Mouse (Mus musculus): ENCODE measurements at regions not wholly inside any gene's neighbourhood (a gene's known extent, or its start where the extent isn't known, plus 50 kb on each side); places are given as distances from the start of the nearest gene placed in this dataset.

GRCm38 (mm10) chr7:135798441-135798840 lies 82.3 kb upstream of the Mki67 start:
- Histone ChIP-seq H3K9me3 (replicated peaks) (no peaks in the 10 kb centered on the region), H3K4me2 (no peak overlapping the region), H3K36me3 (no peaks in the 10 kb centered on the region), H3K4me1 (peaks cover 8% of the 10 kb centered on the region), H3K9ac (no peak overlapping the region), H3K27ac (no peak overlapping the region), H3K27me3 (replicated peaks) (peaks cover 43% of the 10 kb centered on the region), H3K4me3 (no peak overlapping the region)
- ATAC-seq = no peak
- 29% methylated on average over 2 of the region's 2 CpGs for WGBS (ENCODE audit: insufficient replicate concordance)

- ATAC-seq = no peak
- Histone ChIP-seq H3K9ac (no peak overlapping the region), H3K4me1 (peaks cover 12% of the 10 kb centered on the region), H3K27ac (no peak overlapping the region), H3K4me2 (no peak overlapping the region), H3K9me3 (replicated peaks) (no peaks in the 10 kb centered on the region), H3K36me3 (no peaks in the 10 kb centered on the region), H3K27me3 (replicated peaks) (peaks cover 7% of the 10 kb centered on the region), H3K4me3 (no peak overlapping the region)
- 76% methylated on average over 15 of the region's 15 CpGs for WGBS (ENCODE audit: insufficient replicate concordance)
Observed at GRCm38 (mm10) chr7:135802598-135803121, 86.5 kb upstream of the Mki67 start.

- no peak overlapping the region for H3K27ac ChIP-seq
- peaks cover 7% of the 10 kb centered on the region for H3K27me3 ChIP-seq (replicated peaks)
- H3K4me1 ChIP-seq = peaks cover 33% of the 10 kb centered on the region
- no peaks in the 10 kb centered on the region for H3K36me3 ChIP-seq
- H3K9ac ChIP-seq = no peak overlapping the region
- no peak overlapping the region for H3K4me3 ChIP-seq
- no peak for ATAC-seq
- H3K4me2 ChIP-seq = no peak overlapping the region
- 26% methylated on average over 7 of the region's 7 CpGs for WGBS (ENCODE audit: insufficient replicate concordance)
- H3K9me3 ChIP-seq (replicated peaks) = no peaks in the 10 kb centered on the region
Observed at GRCm38 (mm10) chr7:135804730-135805129, 88.6 kb upstream of the Mki67 start.

- Histone ChIP-seq H3K36me3 (no peaks in the 10 kb centered on the region), H3K4me3 (no peak overlapping the region), H3K9me3 (replicated peaks) (no peaks in the 10 kb centered on the region), H3K27ac (no peak overlapping the region), H3K4me1 (peaks cover 47% of the 10 kb centered on the region), H3K9ac (no peak overlapping the region), H3K27me3 (replicated peaks) (peaks cover 8% of the 10 kb centered on the region), H3K4me2 (no peak overlapping the region)
- no peak for ATAC-seq
- WGBS (ENCODE audit: insufficient replicate concordance) = 66% methylated on average over 8 of the region's 8 CpGs
Observed at GRCm38 (mm10) chr7:135806139-135806538, 90.0 kb upstream of the Mki67 start.

GRCm38 (mm10) chr7:135806673-135807072 lies 90.5 kb upstream of the Mki67 start:
- Histone ChIP-seq H3K9ac (no peak overlapping the region), H3K9me3 (replicated peaks) (no peaks in the 10 kb centered on the region), H3K36me3 (no peaks in the 10 kb centered on the region), H3K4me1 (peaks cover 52% of the 10 kb centered on the region), H3K27me3 (replicated peaks) (peaks cover 11% of the 10 kb centered on the region), H3K27ac (no peak overlapping the region), H3K4me3 (no peak overlapping the region), H3K4me2 (no peak overlapping the region)
- 85% methylated on average over 7 of the region's 7 CpGs for WGBS (ENCODE audit: insufficient replicate concordance)
- no peak for ATAC-seq

GRCm38 (mm10) chr7:135809167-135809566 lies 93.0 kb upstream of the Mki67 start:
- Histone ChIP-seq H3K4me3 (0 out of 2 replicates have a peak overlapping the region, but pooled peaks have one; percentile 12), H3K27ac (peak overlapping the region; percentile 65; the same call in 1 of the 2 replicates), H3K4me2 (peak overlapping the region; percentile 56), H3K27me3 (replicated peaks) (0 out of 2 replicates have a peak, but pooled peaks cover 4% of the 10 kb centered on the region), H3K36me3 (no peaks in the 10 kb centered on the region), H3K9me3 (replicated peaks) (no peaks in the 10 kb centered on the region), H3K4me1 (peaks cover 72% of the 10 kb centered on the region), H3K9ac (peak overlapping the region; percentile 58)
- ATAC-seq = no peak
- 36% methylated on average over 10 of the region's 10 CpGs for WGBS (ENCODE audit: insufficient replicate concordance)

- Histone ChIP-seq H3K4me2 (peak overlapping the region; percentile 56), H3K27me3 (replicated peaks) (0 out of 2 replicates have a peak, but pooled peaks cover 4% of the 10 kb centered on the region), H3K4me1 (peaks cover 73% of the 10 kb centered on the region), H3K4me3 (0 out of 2 replicates have a peak overlapping the region, but pooled peaks have one; percentile 12), H3K36me3 (no peaks in the 10 kb centered on the region), H3K27ac (peak overlapping the region; percentile 65), H3K9ac (peak overlapping the region; percentile 58), H3K9me3 (replicated peaks) (no peaks in the 10 kb centered on the region)
- WGBS (ENCODE audit: insufficient replicate concordance) = 20% methylated on average over 12 of the region's 12 CpGs
- ATAC-seq = peak; percentile 41
Observed at GRCm38 (mm10) chr7:135809751-135810379, 93.7 kb upstream of the Mki67 start.

GRCm38 (mm10) chr7:135810971-135811370 lies 94.8 kb upstream of the Mki67 start:
- 88% methylated on average over 9 of the region's 9 CpGs for WGBS (ENCODE audit: insufficient replicate concordance)
- Histone ChIP-seq H3K9me3 (replicated peaks) (no peaks in the 10 kb centered on the region), H3K4me3 (no peak overlapping the region), H3K36me3 (no peaks in the 10 kb centered on the region), H3K27me3 (replicated peaks) (0 out of 2 replicates have a peak, but pooled peaks cover 4% of the 10 kb centered on the region), H3K4me1 (peaks cover 82% of the 10 kb centered on the region), H3K9ac (no peak overlapping the region), H3K4me2 (no peak overlapping the region), H3K27ac (peak overlapping the region; percentile 65)
- ATAC-seq = no peak

- Histone ChIP-seq H3K27ac (peak overlapping the region; percentile 91), H3K9ac (peak overlapping the region; percentile 53)
Observed at GRCm38 (mm10) chr7:135813616-135814015, 97.5 kb upstream of the Mki67 start.

GRCm38 (mm10) chr7:135816191-135816590 lies 100.0 kb upstream of the Mki67 start:
- Histone ChIP-seq H3K9me3 (replicated peaks) (no peaks in the 10 kb centered on the region), H3K4me2 (peak overlapping the region; percentile 67), H3K27me3 (replicated peaks) (0 out of 2 replicates have a peak, but pooled peaks cover 2% of the 10 kb centered on the region), H3K4me3 (peak overlapping the region; percentile 29), H3K9ac (peak overlapping the region; percentile 66), H3K36me3 (no peaks in the 10 kb centered on the region), H3K4me1 (peaks cover 77% of the 10 kb centered on the region), H3K27ac (peak overlapping the region; percentile 91)
- 23% methylated on average over 3 of the region's 3 CpGs for WGBS (ENCODE audit: insufficient replicate concordance)
- peak; percentile 86 for ATAC-seq

More at GRCm38 (mm10) chr7:135813616-135814015, 97.5 kb upstream of the Mki67 start:
- no peak overlapping the region for H3K4me3 ChIP-seq
- 52% methylated on average over 3 of the region's 3 CpGs for WGBS (ENCODE audit: insufficient replicate concordance)
- 0 out of 2 replicates have a peak, but pooled peaks cover 4% of the 10 kb centered on the region for H3K27me3 ChIP-seq (replicated peaks)
- peaks cover 95% of the 10 kb centered on the region for H3K4me1 ChIP-seq
- H3K36me3 ChIP-seq = no peaks in the 10 kb centered on the region
- peak overlapping the region; percentile 46 for H3K4me2 ChIP-seq
- no peaks in the 10 kb centered on the region for H3K9me3 ChIP-seq (replicated peaks)
- peak; percentile 64 for ATAC-seq

- Histone ChIP-seq H3K27me3 (replicated peaks) (no peaks in the 10 kb centered on the region; the same call in 1 of the 2 replicates), H3K9me3 (replicated peaks) (no peaks in the 10 kb centered on the region), H3K27ac (peak overlapping the region; percentile 91), H3K4me3 (no peak overlapping the region), H3K4me1 (peaks cover 64% of the 10 kb centered on the region), H3K4me2 (peak overlapping the region; percentile 67), H3K36me3 (no peaks in the 10 kb centered on the region), H3K9ac (peak overlapping the region; percentile 64)
- WGBS (ENCODE audit: insufficient replicate concordance) = 34% methylated on average over 3 of the region's 3 CpGs
- peak; percentile 76 for ATAC-seq
Observed at GRCm38 (mm10) chr7:135817868-135818267, 101.7 kb upstream of the Mki67 start.

GRCm38 (mm10) chr7:135818298-135818697 lies 102.1 kb upstream of the Mki67 start:
- Histone ChIP-seq H3K4me3 (no peak overlapping the region), H3K4me2 (peak overlapping the region; percentile 67)
- ATAC-seq = peak; percentile 67

More at GRCm38 (mm10) chr7:135818298-135818697, 102.1 kb upstream of the Mki67 start:
- Histone ChIP-seq H3K36me3 (no peaks in the 10 kb centered on the region), H3K27ac (peak overlapping the region; percentile 91), H3K27me3 (replicated peaks) (no peaks in the 10 kb centered on the region; the same call in 1 of the 2 replicates), H3K9ac (peak overlapping the region; percentile 64), H3K9me3 (replicated peaks) (no peaks in the 10 kb centered on the region), H3K4me1 (peaks cover 60% of the 10 kb centered on the region)
- 63% methylated on average over 3 of the region's 3 CpGs for WGBS (ENCODE audit: insufficient replicate concordance)

All from liver, embryonic 12.5 days (tissue).